Mouse (Mus musculus) cerebellum, postnatal 4 days (tissue): ENCODE data around the gene Mrtfa.

Source experiments
- DNase-seq, 2 experiments: peaks; one replicate each; pipeline ENCODE4 v3.0.0; 2022; ENCODE audit warnings: low spot score in 2 of 2, mixed read lengths in 1 of 2

Mrtfa gene

DNA sequence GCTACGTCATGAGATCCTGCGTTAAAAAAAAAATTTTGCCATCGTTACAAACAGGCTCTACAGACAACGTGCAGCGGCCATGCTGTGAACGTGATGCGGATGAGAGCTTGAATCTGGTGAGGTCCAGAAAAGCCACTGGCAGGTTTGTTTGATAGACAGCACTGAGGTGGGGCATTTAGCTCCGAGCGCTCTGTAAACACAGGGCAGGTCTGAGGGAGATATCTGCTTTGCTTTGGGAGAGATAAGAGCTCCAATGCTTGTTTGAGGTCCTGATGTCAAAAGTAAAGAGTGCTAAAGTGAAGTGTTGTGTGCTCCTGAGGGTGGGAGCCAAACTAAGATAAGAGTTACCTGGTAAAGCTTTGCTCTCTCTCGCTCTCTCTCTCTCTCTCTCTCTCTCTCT is 6.6 kb upstream of the Mrtfa start:
- no peak for DNase-seq

DNA sequence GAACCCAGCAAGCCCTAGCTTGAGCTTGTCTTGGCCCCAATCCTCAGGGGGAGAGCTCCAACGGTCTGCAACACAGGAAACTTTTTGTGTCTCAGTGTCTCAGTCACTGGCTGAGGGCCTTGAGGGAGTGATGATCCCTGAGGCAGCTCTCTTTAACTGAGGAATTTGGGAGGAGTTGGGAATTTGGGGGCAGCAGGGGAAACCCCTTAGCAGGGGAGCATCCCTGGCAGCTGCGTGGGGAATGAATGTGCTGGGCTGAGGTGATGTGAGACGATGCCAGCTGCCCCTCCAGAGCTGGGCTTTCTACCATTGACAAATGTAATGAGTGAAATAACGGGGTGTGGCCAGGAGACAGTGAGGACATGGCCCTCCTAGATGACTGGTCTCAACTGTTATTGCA is 4.9 kb upstream of the Mrtfa start:
- no peak for DNase-seq

DNA sequence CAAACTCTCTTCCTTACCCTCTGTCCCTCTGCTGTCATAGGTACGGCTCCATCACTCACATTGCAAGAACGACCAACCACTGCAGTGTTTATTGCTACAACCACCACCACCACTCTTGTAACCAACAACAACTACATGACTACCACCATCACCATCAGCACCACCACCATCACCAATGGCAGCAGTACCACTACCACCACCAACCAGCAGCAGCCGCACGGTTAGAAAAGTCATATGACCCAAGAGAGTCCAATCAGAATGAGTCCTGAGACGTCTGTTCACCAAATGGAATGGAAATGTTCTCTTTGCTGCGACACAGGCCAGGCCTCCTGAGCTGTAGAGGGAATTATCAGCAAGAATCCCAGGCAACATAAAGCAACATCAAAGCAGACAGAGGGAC is 4.2 kb upstream of the Mrtfa start:
- no peak for DNase-seq

DNA sequence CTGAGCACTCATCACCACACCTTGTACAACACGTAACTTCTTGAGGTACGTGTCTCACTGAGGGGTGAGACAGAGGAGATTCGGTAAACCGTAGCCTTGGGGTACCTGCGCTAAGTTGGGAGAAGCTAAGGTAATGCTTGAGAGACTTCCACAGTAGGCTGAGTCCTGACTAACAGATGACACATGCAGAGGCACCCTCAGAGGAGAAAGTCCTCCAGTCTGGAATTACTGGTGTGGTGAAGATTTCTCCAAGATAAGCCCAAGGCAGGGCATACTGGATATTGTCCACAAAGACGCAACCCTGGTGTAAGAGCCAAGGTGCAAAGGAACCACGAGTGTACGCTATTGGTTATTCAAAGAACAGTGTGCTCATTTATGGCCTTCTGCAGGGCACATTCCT is 2.3 kb upstream of the Mrtfa start:
- no peak for DNase-seq

DNA sequence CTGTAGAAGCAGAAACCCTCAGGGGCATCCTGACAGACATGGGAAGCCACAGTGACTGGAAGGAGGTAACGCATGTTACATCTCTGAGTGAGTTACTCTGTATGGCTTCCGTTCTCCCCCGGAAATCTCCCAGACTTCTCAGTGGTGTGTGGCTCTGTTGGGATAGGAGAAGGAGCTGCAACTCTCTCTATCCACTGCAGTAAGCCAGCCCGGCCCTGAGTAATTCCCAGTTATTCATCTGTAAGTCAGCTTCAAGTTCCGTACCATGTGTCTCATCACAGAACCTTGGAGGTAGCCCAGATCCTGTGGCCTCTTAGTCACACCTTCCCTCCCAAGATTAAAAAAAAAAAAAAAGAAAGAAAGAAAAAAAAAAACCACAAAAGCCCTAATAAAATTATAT is 1.8 kb upstream of the Mrtfa start:
- no peak for DNase-seq

DNA sequence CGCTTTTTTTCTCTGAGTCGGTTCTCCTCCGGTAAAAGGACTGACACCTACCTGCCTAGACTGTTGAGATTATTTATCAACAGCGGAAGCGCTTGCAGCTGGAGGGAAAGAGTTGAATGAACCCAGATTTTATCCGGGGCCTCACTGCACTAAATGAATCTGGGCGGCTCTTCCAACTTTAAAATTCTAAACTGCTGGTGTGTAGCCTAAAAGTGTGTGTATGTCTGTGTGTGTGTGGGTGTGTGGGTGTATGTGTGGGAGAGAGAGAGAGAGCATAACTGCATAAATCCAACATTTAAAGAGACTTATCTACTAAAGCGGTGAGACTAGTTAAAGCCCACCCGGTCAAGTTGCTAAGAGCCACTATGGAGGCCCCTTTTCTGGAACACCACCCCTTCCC is 746 bp upstream of the Mrtfa start:
- no peak for DNase-seq

DNA sequence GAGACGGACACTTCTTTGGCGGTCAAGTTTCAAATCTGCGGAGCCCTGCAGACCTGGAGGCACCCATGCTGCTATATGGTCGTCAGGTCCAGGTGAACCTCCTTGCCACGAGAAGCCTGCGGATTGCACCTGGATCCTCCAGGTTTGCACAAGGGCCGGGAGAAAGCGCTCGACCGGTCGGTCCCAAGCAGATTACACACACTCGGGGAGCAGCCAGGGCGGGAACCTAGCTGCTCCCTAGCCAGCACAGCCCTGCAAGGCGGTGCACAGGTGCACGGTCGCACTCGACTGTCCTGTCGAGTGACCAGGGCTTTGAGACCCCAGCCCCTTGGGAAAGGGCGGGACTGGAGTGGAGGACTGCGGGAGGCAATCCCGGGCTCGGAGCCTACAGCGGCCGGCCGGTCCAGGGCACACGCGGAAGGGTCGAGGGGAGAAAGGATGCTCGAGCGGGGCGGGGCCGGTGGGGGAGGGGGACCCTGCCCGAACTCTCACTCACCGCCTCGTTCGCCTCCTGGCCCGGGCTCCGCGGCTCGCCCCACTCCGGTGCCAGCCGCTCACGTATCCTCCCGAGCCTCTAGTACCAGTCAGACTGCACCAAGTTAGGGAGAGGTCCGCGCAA is 437 bp downstream of the Mrtfa start:
- no peak for DNase-seq

DNA sequence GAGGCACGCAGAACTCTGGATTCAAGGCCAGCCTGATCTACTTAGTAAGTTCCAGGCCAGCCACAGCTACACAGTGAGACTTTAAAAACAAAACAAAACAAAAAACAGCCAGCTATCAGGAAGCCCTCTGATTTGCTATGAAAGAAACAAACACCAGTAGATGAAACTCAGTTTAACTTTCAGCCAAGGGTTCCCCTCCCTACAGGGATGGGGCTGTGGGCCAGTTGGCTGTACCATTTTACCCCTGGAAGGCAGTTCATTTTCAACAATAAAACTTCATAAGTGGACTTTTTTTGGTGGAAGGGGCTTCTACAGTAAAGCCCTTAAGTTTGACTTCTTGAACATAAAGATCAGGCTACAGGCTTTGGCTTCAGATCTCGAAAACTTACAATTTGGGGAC is 1.5 kb downstream of the Mrtfa start:
- DNase-seq = no peak

DNA sequence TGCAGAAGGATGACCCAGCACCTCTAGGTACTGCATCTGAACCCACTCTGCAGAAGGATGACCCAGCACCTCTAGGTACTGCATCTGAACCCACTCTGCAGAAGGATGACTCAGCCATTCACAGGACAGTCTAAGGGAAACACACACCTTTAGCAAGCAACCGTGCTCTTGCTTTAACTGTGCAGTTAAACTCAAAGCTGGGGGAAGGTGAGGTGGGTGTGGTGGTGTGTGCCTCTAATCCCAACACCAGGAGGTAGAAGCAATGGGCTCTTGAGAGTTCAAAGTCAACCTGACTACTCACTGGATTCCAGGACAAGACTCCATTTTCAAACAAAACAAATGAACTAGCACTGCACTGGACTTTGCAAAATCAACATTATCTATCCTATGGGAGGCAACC is 5.6 kb downstream of the Mrtfa start:
- no peak for DNase-seq

DNA sequence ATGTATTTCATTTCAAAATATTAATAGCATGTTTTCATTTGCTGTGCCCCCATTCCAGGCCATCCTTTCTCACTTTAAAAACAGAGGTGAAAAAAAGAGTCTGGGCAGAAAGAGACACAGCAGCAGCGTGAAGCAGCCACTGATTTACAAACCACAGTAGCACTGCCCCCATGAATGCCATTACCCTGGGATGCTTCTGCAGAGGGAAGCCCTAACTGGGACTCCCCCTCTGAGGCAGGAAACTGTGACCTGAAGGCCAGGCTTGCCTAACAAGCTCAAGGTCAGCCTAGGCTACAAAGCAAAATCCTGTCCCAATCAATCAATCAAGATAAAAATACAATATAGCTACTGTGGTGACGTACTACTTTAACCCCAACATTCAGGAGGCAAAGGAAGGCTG is 9.3 kb downstream of the Mrtfa start:
- no peak for DNase-seq

DNA sequence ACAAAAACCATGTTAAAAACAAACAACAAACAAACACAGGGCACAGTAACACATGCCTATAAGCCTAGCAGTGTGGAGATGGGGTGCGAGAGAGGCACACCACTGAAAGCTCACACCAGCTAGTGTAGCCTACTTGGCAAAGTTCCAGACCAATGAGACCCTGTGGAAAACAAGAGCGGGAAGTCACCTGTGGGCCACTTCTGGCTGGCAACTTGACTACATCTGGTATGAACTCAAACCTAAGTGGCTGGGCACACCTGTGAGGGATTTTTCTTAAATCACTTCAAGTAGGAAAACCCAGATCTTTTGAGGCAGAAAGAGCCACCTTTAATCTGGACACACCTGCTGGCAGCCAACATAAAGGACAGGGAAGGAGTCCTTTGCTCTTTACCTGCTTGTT is 11.0 kb downstream of the Mrtfa start:
- no peak for DNase-seq

DNA sequence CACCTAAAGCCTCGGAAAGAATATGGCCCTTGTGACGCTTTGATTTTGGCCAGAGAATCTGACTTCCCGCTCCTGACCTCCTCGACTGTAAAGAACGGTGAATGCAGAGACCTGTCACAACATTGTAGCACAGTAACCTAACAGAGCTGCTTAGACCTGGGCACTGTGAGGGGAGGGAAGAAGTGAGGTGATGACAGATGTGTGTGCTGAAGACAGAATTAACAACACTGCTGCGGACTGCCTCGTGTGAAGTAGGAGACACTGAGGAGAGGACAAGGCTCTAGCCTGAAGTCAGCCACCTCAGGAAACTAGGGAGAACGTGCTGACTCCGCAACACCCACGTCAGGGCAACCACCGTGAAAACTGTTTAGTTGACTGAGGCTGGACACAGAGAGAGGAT is 11.9 kb downstream of the Mrtfa start:
- DNase-seq = no peak

DNA sequence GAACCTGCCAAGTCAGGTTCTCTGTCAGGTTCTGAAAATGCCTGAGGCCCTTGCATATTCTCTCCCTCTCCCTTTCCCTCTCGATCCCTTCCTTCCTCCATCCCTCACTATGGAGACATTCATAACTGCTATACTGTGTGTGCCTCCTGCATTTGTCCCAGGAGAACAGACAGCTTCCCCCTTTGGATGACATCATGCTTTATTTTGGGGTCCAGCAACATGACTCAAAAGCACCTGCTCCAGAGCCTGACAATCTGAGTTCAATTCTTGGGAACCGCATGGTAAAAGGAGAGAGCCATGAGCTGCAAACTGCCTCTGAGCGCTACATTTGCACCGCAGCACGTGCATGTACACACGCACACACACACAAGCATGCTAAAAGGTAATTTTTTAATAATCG is 12.7 kb downstream of the Mrtfa start:
- no peak for DNase-seq

DNA sequence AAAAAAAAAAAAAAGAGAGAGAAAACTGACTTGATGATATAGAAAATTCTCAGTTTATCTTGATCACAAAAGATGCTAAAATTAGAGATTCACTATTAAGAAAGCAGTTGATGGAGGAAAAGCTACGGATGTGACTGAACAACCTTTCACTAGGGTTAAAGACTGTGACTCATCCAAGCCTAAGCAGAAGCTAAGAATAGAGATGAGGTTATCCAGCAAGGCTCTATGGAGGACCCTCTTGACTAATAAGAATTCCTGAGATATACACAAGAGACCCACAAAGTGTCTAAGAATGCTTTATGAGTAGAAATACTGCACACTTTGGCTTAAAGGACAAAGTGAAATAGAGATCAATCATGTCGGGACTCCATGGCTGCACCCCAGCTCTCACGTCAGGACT is 14.9 kb downstream of the Mrtfa start:
- no peak for DNase-seq

DNA sequence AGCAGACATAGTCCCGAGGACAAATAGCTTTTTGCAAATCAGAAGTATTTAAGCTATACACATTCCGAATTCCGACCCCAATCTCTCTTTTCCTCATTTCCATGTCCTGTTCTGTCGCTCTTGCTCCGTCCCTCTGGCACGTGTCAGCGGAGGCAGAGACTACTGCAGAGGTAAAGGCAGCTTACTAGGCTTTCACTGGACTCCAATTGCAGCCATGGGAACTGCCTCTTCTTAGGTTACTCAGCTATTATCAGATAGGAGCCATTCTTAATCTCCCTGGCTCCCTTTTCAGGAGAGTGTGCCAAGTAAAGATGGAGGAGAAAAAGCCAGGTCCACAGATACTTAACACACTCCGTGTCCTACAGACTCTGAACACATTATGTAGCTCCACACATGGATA is 18.3 kb downstream of the Mrtfa start:
- DNase-seq = no peak

DNA sequence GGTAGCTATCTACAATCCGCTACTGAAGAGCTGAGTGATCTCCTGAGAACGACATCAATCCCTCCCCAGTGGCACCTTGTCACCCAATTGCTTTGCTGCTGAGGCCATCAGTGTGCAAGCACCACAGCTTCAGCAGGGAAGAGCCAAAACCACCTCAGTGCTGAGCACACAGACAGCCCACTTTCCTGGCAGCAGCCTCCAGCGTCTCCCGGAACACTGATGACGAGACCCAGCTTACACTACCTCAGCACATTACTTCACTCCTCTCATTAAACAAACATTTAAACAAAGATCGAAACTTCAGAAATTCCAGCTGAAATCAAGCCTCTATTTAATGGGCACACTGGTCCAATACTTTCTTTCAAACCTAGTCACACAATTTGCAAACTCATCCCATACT is 21.8 kb downstream of the Mrtfa start:
- DNase-seq = no peak

DNA sequence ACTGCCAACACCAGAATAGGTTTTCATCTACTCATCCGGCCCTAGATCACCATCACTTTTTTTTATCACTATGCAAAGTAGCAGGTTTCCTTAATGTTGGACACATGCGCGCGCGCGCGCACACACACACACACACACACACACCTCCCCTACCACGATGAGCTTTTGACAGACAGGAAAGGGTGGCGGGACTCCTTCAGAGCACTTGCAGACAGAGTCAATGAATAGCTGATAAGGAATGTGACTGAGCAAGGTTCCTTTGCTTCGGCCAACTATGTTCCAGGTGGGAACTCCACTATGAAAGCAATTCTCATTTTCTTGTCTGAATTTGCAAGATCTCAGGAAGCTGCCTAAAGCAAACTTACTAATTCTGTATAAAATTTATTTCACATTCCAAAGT is 22.7 kb downstream of the Mrtfa start:
- DNase-seq = no peak

DNA sequence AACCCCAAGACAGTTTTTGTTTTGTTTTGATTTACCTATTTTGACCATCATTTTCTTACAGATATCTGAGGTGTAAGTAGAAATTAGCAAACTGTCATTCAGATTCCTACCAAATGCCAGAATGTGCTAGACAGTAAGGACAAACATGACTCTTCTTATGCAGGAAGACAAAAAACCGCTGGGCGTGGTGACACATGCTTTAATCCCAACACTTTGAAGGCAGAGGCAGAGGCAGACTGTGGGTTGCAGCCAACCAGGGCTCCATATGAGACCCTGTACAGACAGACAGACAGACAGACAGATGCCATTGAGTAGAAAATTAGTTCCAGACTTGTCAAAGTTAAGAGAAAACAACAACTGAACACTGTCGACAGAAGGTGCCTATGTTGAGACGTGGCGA is 24.3 kb downstream of the Mrtfa start:
- DNase-seq = no peak

DNA sequence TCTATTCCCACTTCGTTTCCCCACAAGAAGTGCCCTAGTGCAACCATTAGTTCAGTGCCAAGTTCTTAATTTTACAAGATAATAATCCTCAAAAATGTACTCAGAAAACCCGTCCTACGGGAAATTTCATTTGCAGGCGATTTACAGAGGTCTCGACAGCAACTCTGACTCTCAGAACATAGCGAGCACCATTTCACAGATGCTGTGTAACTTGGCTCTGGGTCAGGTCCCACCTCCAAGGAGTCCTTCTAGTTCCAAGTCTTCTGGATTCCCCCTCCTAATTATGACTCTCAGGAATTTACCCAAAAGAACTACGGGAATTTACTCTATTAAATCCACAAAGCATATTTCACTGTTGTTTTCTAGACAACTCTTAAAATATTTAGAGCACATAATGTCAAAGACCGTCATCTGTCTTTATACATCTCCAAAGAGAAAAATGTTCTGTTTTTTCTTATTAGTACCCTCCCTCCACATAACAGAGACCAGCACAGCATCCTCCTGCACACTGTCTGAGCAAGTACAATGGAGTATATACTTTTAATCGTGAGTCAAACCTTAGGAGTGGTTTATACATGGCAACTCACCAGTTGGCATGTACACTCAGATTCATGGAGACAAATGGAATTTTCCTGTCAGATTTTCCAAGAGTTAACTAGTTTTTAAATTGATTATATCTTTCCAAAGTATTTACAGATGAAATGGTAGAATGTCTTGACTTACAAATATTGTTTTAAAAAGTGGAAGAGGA is 25.8 kb downstream of the Mrtfa start:
- DNase-seq = no peak

DNA sequence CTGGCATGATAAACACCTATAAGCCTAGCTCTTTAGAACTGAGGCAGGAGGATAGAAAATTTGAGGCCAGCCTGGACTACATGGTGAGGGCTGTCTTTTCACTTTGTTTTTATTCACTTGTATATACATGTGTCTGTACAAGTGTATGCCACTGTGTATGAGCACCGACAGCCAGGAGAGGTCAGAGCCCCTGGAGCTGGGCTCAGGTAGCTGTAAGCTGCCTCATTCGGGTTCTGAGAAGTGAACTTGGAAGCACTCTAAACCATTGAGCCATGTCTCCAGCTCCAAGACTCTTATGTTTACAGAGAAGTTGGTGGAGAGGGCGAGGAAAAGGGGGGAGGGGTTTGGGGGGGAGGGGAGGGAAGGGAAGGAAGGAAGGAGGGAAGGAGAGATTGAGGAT is 29.0 kb downstream of the Mrtfa start:
- no peak for DNase-seq

DNA sequence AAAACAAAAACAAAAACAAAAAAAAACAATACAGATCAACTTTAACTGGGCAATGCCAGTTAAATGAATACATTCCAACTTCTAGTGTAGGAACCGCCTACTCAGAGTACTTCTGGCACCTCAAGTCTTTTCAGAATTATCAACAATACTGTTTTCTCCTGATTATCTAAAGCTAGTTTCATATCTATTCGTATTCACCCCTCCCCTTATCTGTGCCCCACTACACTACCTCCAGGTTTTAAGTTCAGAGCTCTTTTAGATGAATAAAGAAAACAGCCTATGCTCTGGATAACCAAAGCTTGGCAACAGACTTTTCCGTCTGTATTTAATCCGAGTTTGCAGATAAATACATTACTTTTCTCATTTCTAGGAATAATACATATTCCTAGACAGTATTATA is 29.9 kb downstream of the Mrtfa start:
- DNase-seq = no peak

DNA sequence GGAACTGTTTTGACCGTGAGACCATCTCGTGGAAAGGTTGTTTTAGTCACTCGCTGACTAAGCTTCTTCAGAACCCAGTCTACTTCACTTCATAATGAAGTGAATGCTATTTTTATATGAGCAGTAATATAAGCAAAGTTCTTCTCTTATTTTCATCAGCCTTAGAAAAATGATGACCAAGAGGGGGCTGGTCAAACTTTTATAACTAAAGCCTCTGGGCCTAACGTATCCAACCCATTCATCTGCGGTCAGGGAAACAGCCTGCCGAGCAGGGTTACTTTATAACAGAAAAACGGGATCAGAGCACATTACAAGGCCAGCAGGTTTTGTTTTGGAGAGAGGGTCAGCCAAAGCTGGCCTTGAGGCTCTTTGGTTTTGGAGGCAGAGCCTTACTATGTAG is 31.3 kb downstream of the Mrtfa start:
- DNase-seq = no peak

DNA sequence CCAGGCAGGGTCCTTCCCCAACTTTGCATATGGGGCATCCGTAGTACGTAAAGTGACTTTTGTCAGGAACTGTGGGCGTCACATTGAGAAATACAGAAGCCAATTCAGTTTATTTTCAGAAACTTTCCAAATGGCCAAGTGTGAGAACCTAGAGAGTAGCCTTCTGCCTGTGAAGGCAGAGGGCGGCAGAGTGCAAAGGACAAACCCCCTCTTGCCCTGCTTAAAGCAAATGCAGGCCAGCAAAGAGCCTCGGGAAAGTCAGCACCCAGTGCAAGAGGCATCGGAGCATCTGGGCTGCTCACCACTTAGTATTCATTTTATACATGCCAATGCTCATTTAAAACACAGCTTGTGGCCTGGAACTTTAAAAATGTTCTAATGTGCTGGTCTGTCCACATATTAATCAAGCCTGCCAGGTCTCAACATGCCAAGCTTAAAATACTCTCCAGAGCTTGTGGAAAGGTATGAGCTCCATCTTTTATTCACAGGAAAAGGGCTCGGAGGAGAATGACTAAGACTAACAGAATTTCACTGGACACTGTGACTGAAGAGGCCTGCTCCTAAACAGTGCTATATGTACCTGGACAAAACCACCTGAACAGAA is 31.9 kb downstream of the Mrtfa start:
- no peak for DNase-seq

DNA sequence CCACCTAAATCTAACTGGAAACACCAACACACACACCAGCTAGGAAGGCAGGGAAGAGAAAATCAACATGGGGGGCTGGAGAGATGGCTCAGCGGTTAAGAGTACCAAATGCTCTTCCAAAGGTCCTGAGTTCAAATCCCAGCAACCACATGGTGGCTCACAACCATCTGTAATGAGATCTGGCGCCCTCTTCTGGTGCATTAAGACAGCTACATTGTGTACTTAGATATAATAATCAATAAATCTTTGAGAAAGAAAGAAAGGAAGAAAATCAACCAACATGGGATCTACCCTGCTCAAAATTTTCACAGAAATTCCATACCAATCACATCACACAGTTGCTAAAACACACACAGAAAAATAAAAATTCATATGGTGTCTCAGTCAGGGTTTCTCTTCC is 34.1 kb downstream of the Mrtfa start:
- no peak for DNase-seq
